Mouse (Mus musculus) NIH3T3 (cell line): Measurements from ENCODE around the gene Sorbs2.

ENCODE experiments used
- DNase-seq: peaks from one replicate; pipeline ENCODE4 v3.0.0-alpha.2; 2012; ENCODE audit warnings: low read depth

The Sorbs2 gene

DNA sequence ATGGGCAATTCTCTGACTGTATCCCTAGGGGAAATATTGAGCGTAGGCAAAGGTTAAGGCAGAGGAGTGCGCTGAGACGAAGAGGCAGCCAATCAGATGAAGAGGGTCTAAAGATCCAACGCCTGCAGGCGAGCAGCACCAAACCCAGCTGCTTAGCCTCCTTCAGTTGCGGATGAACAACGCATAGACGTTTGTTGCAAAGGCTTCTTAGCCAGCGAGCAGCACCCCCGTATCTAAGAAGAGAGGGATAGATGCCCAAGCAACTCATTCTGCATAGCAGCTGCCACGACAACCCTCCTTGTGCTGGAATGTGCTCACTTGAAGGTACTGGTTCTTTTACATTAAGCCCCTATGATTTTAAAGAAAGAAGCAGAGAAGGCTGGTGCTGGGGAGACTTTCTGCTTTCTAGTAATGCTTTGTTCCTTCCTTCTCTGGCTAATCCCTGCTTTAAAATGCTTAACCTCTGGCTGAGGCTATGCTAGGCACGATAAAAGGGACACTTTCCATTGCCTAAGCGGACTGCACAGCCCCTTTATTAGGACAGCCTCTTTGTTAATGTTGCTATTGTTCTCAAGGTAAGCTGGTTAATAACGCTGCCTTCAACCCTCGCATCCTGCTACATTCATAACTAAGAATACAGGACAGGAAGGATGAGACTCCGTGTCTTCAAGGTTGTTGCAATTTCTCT lies at the start of gene Sorbs2:
Gene Sorbs2 (plus strand): TSS at position 155 of the 688 bp plus-strand sequence.
- DNase-seq = no peak

- no peak for DNase-seq
These were observed 49.7 kb upstream of the Sorbs2 start for GRCm38 (mm10) chr8:45457874-45458273.

GRCm38 (mm10) chr8:45469006-45469405 lies 38.6 kb upstream of the Sorbs2 start:
- no peak for DNase-seq

GRCm38 (mm10) chr8:45469507-45470178 lies 37.9 kb upstream of the Sorbs2 start:
- DNase-seq = no peak

DNA sequence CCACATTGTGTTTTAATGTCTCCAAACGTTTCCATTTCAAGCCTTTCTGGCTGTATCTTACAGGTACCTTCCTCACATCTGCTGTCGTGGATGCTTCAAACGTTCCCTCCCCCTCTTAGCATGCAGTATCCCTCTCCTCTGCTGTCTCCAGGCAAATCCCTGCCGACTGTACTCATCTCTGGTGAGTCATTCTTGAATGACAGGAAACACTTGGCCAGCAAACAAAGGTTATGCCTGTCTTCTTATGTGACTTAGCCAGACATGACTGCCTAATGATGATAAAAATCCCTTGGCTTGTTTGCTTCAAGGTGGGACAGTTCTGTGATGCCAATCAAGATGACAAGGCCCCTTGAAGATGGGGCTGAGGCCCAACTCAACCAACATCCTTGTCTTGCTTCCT lies 26.7 kb upstream of the Sorbs2 start:
- no peak for DNase-seq

DNA sequence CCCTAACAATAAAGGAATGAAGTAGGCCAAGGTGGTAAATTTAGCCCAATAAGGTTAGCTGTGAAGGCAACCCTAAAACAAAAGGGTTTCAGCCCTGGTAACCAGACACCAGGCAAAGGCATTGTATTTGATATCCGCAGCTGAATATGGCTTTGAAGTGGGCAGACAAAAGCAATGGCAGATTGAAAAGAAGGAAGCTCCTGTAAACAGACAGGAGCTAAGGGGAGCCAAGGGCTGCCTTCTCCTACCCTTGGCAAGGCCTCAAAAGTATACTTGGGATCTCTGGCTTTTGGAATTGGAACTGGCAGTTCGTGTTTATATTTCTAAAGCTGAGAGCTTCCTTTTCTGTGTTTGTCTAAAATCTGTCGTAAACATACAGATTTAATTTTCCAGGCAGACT lies 21.3 kb upstream of the Sorbs2 start:
- no peak for DNase-seq

DNA sequence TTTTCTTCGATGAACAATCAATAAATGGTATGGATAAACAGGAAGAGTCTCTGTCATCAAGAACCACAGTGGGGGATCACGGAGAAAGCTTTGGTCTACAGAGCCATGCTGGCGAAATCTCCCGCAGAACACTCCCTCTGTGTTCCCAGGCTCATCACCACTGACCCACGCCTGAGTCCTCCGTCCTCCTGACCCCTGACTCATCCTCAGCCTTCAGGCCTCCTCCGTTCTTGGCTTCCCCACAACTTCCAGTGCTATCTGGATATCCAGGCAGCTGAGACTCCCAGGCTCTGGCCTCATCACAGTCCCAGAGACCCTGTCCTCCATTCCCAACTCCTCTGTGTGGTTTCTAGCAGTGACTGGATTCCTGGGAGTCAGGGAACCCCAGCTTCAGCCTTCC lies 3.6 kb upstream of the Sorbs2 start:
- DNase-seq = no peak

- no peak for DNase-seq
These were observed 1.2 kb upstream of the Sorbs2 start for GRCm38 (mm10) chr8:45506376-45506775.

GRCm38 (mm10) chr8:45507277-45507633 lies 333 bp upstream of the Sorbs2 start:
- no peak for DNase-seq

- no peak for DNase-seq
These were observed 1.0 kb downstream of the Sorbs2 start for GRCm38 (mm10) chr8:45508521-45509104.

- DNase-seq = no peak
These were observed 4.8 kb downstream of the Sorbs2 start for GRCm38 (mm10) chr8:45512369-45512768.

- DNase-seq = no peak
These were observed 14.0 kb downstream of the Sorbs2 start for GRCm38 (mm10) chr8:45521595-45521994.

DNA sequence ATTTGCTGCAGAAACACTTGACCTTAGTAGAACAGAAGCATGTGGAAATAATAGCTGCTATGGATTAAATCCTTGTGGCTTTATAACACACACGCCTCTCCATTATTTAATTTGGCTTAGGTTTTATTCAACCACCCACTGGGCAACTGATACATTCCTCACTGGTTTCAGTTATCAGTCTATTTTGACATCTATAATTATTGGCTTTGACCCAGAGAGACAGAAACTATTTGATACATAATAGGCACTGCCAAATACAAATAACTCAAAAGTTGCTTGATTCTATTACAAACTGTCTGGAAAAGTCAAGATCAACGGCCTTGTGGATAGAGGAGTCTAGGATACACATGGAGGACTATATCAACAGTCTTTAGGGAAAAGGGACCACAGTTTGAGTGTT lies 20.1 kb downstream of the Sorbs2 start:
- DNase-seq = no peak

- no peak for DNase-seq
These were observed 21.3 kb downstream of the Sorbs2 start for GRCm38 (mm10) chr8:45528890-45529289.

DNA sequence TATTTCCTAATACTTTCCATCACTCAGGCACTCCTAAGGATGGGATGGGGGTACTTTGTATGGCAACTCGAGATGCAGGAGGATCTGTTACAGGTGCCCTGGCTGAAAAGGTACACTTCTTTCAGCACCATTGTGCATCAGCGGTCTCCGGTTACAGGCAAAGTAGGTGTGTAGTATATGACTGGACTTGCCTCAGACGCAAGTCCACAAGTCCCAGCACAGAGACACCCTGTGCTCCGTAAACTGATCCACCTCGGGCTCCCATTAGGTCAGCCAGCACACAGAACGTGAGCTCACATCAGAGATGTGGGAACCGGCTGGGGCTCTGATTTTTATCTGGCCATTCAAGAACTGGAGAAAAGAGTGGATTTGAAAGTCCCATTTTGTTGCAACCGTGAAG lies 29.0 kb downstream of the Sorbs2 start:
- no peak for DNase-seq

- DNase-seq = no peak
These were observed 32.9 kb downstream of the Sorbs2 start for GRCm38 (mm10) chr8:45540513-45540912.

- DNase-seq = no peak
These were observed 44.6 kb downstream of the Sorbs2 start for GRCm38 (mm10) chr8:45552175-45552574.

- DNase-seq = no peak
These were observed 47.0 kb downstream of the Sorbs2 start for GRCm38 (mm10) chr8:45554627-45555026.

DNA sequence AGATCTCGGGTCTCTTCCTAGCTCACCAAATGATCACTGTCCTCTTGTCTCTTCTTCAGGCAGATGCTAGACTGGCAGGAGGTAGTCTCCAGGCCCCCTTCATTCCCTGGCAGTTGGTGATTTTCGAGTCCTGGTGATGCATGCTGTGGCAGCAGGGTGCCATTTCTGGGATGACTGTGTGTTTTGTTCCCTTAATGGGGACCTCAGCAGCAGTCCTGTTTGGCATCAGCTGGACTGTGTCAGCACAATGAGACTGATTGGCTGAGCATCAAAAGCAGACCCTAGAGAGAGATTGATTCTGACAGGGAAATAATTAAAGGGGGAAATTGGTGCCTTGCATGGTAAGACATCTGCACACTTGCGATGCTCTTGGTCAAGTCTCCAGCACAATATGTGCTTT lies 50.3 kb downstream of the Sorbs2 start:
- DNase-seq = no peak

GRCm38 (mm10) chr8:45558426-45558825 lies 50.8 kb downstream of the Sorbs2 start:
- no peak for DNase-seq

DNA sequence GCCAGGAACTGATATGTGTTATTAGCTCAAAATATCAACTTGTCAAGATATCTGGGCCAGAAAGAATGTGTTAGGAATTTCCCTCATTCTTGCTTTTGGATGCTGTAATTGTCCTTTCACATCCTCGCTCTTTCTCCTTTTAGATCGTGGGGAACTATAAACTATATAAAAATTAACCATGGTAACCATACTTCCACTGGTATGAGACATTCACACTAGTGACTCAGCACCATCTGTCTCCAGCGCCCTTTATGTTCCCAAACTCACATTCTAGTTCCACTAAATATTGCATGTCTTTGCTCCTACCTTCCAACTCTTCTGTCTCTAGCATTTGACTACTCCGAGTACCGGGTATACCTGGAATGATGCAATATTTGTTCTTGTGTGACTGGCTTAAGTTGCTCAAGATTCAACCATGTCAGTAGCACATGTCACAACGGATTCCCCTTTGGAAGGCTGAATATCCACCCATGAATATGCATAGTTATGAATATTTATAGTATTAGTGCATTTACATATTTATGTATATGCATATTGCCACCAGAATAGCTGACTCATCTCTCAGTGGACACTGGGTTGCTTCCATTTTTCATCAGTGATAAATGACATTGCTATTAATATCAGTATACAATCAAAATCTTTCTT lies 51.7 kb downstream of the Sorbs2 start:
- DNase-seq = no peak

GRCm38 (mm10) chr8:45565189-45565588 lies 57.6 kb downstream of the Sorbs2 start:
- DNase-seq = no peak

DNA sequence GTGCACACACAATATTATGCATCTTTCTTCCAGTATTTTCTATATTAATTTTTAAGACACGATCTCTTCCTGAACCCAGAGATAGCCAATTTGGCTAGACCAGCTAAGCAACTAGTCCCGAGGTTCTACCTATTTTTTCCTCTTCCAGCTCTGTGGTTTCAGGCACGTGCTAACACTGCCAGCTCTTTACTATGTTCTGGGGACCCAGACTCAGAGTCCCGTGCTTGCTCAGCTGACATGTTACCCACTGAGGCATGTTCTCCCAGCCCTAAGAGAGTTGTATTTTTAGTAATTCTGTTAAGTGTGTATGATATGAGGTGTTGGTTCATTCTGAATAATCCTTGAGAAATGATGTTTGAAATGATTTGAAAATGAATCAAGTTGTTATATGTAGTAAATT lies 62.5 kb downstream of the Sorbs2 start:
- DNase-seq = no peak
